ENCODE assay signal across 8 mouse cellular contexts in genomic region chr6:113891225-113891967, GRCm38 (mm10).
A peak's percentile ranks its signal among the peaks of the same experiment; 100 is the strongest.
DNase-seq lines count a peak whose midpoint lies in the region; ATAC-seq and TF ChIP-seq lines count a peak whose summit lies in the region.

No protein-coding gene starts in this region.

- intact Hi-C loops in heart, postnatal 36 days (cut with DNase I): no loop called here
- intact Hi-C loops in left cerebral cortex, adult 2 months (cut with DNase I): loop anchor here (2.0 to 5.0 kb wide), 2 partner anchors 43 to 129 kb away; no protein-coding TSS in a partner anchor
- intact Hi-C loops in gastrocnemius, postnatal 14 days (cut with DNase I; ENCODE audit: low total_unique reads): no loop called here

- no peak for TF ChIP-seq CTCF in left cerebral cortex, adult 2 months (IDR thresholded peaks at IDR 0.05)
- no peak for TF ChIP-seq CTCF in midbrain, postnatal 0 days (IDR thresholded peaks at IDR 0.05)

- H3K4me1 ChIP-seq in heart, embryonic 14.5 days (ENCODE audit: control insufficient read depth in 2 of 2, insufficient read depth in 2 of 2, low read length in 2 of 2): 0 out of 4 replicates have a peak, but pooled peaks cover 0 to 4% of the 10 kb centered on the region in 2 experiments
- H3K4me1 ChIP-seq in forebrain, embryonic 11.5 days (replicated peaks; ENCODE audit: control insufficient read depth, insufficient read depth, low read length): peaks cover 9% of the 10 kb centered on the region; the same call in 1 of the 2 replicates
- H3K4me1 ChIP-seq in midbrain, postnatal 0 days (ENCODE audit: insufficient read depth, low read length): peaks cover 17% of the 10 kb centered on the region

- H3K4me2 ChIP-seq in heart, embryonic 14.5 days (ENCODE audit: low read length): peak overlapping the region; percentile 63
- H3K4me2 ChIP-seq in forebrain, embryonic 11.5 days (ENCODE audit: low read depth, low read length, severe bottlenecking): peak overlapping the region; percentile 80
- H3K4me2 ChIP-seq in midbrain, postnatal 0 days (ENCODE audit: low read depth, low read length, poor library complexity, severe bottlenecking): peak overlapping the region; percentile 85

- H3K36me3 ChIP-seq in heart, embryonic 14.5 days (ENCODE audit: control insufficient read depth, insufficient read depth, low read length): no peaks in the 10 kb centered on the region
- no peaks in the 10 kb centered on the region for H3K36me3 ChIP-seq in forebrain, embryonic 11.5 days (ENCODE audit: control insufficient read depth, insufficient read depth, low read length)
- H3K36me3 ChIP-seq in midbrain, postnatal 0 days (ENCODE audit: insufficient read depth, low read length): no peaks in the 10 kb centered on the region

- ATAC-seq in heart, embryonic 14.5 days (ENCODE audit: insufficient number of reproducible peaks, insufficient read depth, low FRiP score, low read depth): no peak
- peak; percentile 84 for ATAC-seq in forebrain, embryonic 11.5 days (replicated peaks; ENCODE audit: low FRiP score)
- peak; percentile 78 for ATAC-seq in midbrain, postnatal 0 days (ENCODE audit: low FRiP score)

- peaks cover 71% of the 10 kb centered on the region for H3K27me3 ChIP-seq in heart, embryonic 14.5 days (ENCODE audit: control insufficient read depth, insufficient read depth, low read length)
- H3K27me3 ChIP-seq in forebrain, embryonic 11.5 days (ENCODE audit: control insufficient read depth, insufficient read depth, low read length): peaks cover 7% of the 10 kb centered on the region
- no peaks in the 10 kb centered on the region for H3K27me3 ChIP-seq in midbrain, postnatal 0 days (ENCODE audit: insufficient read depth, low read length)

- WGBS in heart, embryonic 14.5 days: 1% methylated on average over 42 of the region's 49 CpGs
- WGBS in forebrain, embryonic 11.5 days: under 1% methylated on average over 41 of the region's 49 CpGs
- under 1% methylated on average over 46 of the region's 49 CpGs for WGBS in midbrain, postnatal 0 days

- peak overlapping the region in 1 of 2 experiments; percentile 32; a peak in 2 of 4 replicates for H3K4me3 ChIP-seq in heart, embryonic 14.5 days (ENCODE audit: control insufficient read depth in 1 of 2, insufficient read depth in 1 of 2, low read depth in 1 of 2, low read length in 2 of 2)
- H3K4me3 ChIP-seq in forebrain, embryonic 11.5 days (ENCODE audit: low read depth, low read length): peak overlapping the region; percentile 50
- H3K4me3 ChIP-seq in left cerebral cortex, adult 2 months: peak overlapping the region; percentile 70
- H3K4me3 ChIP-seq in midbrain, postnatal 0 days (ENCODE audit: low read depth, low read length): peak overlapping the region; percentile 70

- H3K9me3 ChIP-seq in heart, embryonic 14.5 days (ENCODE audit: control insufficient read depth, low read length): no peaks in the 10 kb centered on the region
- no peaks in the 10 kb centered on the region for H3K9me3 ChIP-seq in forebrain, embryonic 11.5 days (ENCODE audit: control insufficient read depth, low read length)
- no peaks in the 10 kb centered on the region for H3K9me3 ChIP-seq in midbrain, postnatal 0 days (ENCODE audit: low read length)

- H3K27ac ChIP-seq in heart, embryonic 14.5 days (replicated peaks in 1 of 2; ENCODE audit: control insufficient read depth in 1 of 2, insufficient read depth in 1 of 2, low read depth in 2 of 2, low read length in 2 of 2): no peak overlapping the region
- H3K27ac ChIP-seq in forebrain, embryonic 11.5 days (ENCODE audit: low read depth, low read length): no peak overlapping the region
- peak overlapping the region; percentile 92 for H3K27ac ChIP-seq in left cerebral cortex, adult 2 months
- H3K27ac ChIP-seq in midbrain, postnatal 0 days (ENCODE audit: low read depth, low read length): peak overlapping the region; percentile 83

- DNase-seq in heart, postnatal 36 days: no peak
- peak; percentile 1 to 27 for DNase-seq in adrenal gland, postnatal 36 days
- peak; percentile 87 for DNase-seq in forebrain, embryonic 11.5 days (ENCODE audit: low spot score)
- DNase-seq in left cerebral cortex, adult 2 months (ENCODE audit: extremely low spot score in 1 of 2, low spot score in 2 of 2): peak; percentile 64 to 72
- peak; percentile 73 for DNase-seq in midbrain, postnatal 0 days (ENCODE audit: low spot score)
- DNase-seq in c-Kit-positive CD71-positive TER-119-positive erythroid progenitor cells, embryonic 14.5 days (ENCODE audit: low spot score): no peak
- DNase-seq in gastrocnemius, postnatal 14 days: no peak

- no peak overlapping the region for H3K9ac ChIP-seq in heart, embryonic 14.5 days (ENCODE audit: low read length)
- H3K9ac ChIP-seq in forebrain, embryonic 11.5 days (ENCODE audit: low read length): peak overlapping the region; percentile 64
- peak overlapping the region; percentile 83 for H3K9ac ChIP-seq in midbrain, postnatal 0 days (replicated peaks; ENCODE audit: low read length, poor library complexity, severe bottlenecking)

Comparison
In these comparisons a context has a peak if more than half of its experiments do, and no peak if none do; other contexts are left out.
1. H3K27ac ChIP-seq: peak in left cerebral cortex, adult 2 months (single experiment) and midbrain, postnatal 0 days (single experiment); none in heart, embryonic 14.5 days (0 of 2) and forebrain, embryonic 11.5 days (single experiment).
2. DNase-seq: peak in adrenal gland, postnatal 36 days (2 of 2), forebrain, embryonic 11.5 days (single experiment), left cerebral cortex, adult 2 months (2 of 2) and midbrain, postnatal 0 days (single experiment); none in heart, postnatal 36 days (0 of 2), c-Kit-positive CD71-positive TER-119-positive erythroid progenitor cells, embryonic 14.5 days (single experiment) and gastrocnemius, postnatal 14 days (single experiment).
3. Peak in every context shown above with its lines, with median percentiles within 50 percentile points of each other: H3K4me2 ChIP-seq.